22 mouse cellular contexts compared by ENCODE assay signal in the genomic region with DNA sequence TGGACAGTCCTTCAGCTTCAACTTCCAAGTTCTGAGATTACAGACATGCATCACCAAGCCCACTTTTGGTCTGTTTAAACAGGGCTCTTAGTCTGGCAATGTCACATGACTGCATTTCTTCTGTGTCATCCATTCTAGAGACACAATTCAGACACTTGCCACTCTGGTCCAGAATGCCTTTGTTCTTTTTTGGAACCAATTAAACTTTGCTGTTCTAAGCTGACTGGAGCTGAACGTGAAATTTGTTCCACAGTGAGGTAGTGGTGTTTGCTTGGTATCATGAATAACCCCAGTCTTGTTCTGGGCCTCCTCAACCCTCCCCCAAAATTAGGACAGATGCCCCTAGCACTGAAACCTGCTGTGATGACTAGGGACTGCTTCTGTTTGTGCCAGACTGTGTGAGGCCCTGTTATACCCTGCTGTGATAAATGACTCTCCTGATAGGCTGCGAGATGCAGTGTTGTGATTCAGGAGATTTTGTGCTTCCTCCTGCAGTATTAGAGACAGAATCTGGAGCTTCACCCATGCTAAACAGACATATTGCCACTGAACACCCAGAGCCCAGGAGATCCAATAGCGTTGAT. TPM values are rescaled to one million over a fixed set of nuclear protein-coding genes. Genes with fewer than 3 reads are reported as not detected.
DNase-seq lines count a peak whose midpoint lies in the region; ATAC-seq lines count a peak whose summit lies in the region.
"Had no signal": no experiment of that assay in that cellular context is flagged by ENCODE, and none has a peak within 500 bp of the region (broad histone marks: within the 10 kb centered on the region; RNA-seq: fewer than 3 reads in every experiment).

No protein-coding gene starts in this region.

- WGBS in hindbrain, embryonic 16.5 days = 25% methylated on average over 3 of the region's 3 CpGs
- WGBS in hindbrain, embryonic 12.5 days = 40% methylated on average over 3 of the region's 3 CpGs
- 52% methylated on average over 3 of the region's 3 CpGs for WGBS in midbrain, embryonic 11.5 days
- 55% methylated on average over 3 of the region's 3 CpGs for WGBS in midbrain, embryonic 10.5 days
- WGBS in neural tube, embryonic 14.5 days = 20% methylated on average over 3 of the region's 3 CpGs
- 26% methylated on average over 3 of the region's 3 CpGs for WGBS in stomach, embryonic 14.5 days

- H3K4me1 ChIP-seq in hindbrain, embryonic 16.5 days (ENCODE audit: control insufficient read depth, insufficient read depth, low read depth, low read length) = no peaks in the 10 kb centered on the region
- H3K4me1 ChIP-seq in hindbrain, embryonic 12.5 days = peaks cover 4% of the 10 kb centered on the region; the same call in 1 of the 2 replicates
- H3K4me1 ChIP-seq in midbrain, embryonic 11.5 days (ENCODE audit: control insufficient read depth, insufficient read depth, low read length) = no peaks in the 10 kb centered on the region
- H3K4me1 ChIP-seq in midbrain, embryonic 10.5 days = peaks cover 6% of the 10 kb centered on the region
- H3K4me1 ChIP-seq in neural tube, embryonic 14.5 days (ENCODE audit: control insufficient read depth, insufficient read depth, low read length) = 0 out of 2 replicates have a peak, but pooled peaks cover 3% of the 10 kb centered on the region
- H3K4me1 ChIP-seq in stomach, embryonic 14.5 days (ENCODE audit: control insufficient read depth, insufficient read depth, low read length) = peaks cover 24% of the 10 kb centered on the region; the same call in 1 of the 2 replicates
- H3K4me1 ChIP-seq: embryonic facial prominence, embryonic 12.5 days; limb, embryonic 12.5 days; liver, embryonic 12.5 days had no signal

- DNase-seq in midbrain, embryonic 11.5 days (ENCODE audit: low spot score, missing footprints) = peak; percentile 54
- no peak for DNase-seq in midbrain, embryonic 10.5 days (ENCODE audit: low spot score)
- no peak for DNase-seq in spleen, postnatal 14 days (ENCODE audit: low spot score in 2 of 2)
- DNase-seq: cerebellum, adult 11 months; heart, postnatal 14 days; kidney, postnatal 36 days; layer of hippocampus, adult 9-11 months; lung, adult 2 months; thymus, postnatal 14 days had no signal

- H3K36me3 ChIP-seq in hindbrain, embryonic 16.5 days (ENCODE audit: control insufficient read depth, insufficient read depth, low read length) = no peaks in the 10 kb centered on the region
- no peaks in the 10 kb centered on the region for H3K36me3 ChIP-seq in hindbrain, embryonic 12.5 days
- H3K36me3 ChIP-seq in midbrain, embryonic 11.5 days (ENCODE audit: control insufficient read depth, insufficient read depth, low read length) = no peaks in the 10 kb centered on the region
- no peaks in the 10 kb centered on the region for H3K36me3 ChIP-seq in midbrain, embryonic 10.5 days
- no peaks in the 10 kb centered on the region for H3K36me3 ChIP-seq in neural tube, embryonic 14.5 days (ENCODE audit: control insufficient read depth, insufficient read depth, low read length)
- H3K36me3 ChIP-seq in stomach, embryonic 14.5 days (ENCODE audit: control insufficient read depth, insufficient read depth, low read length) = no peaks in the 10 kb centered on the region
- H3K36me3 ChIP-seq: embryonic facial prominence, embryonic 12.5 days; heart, embryonic 12.5 days; limb, embryonic 12.5 days; liver, embryonic 12.5 days; midbrain, embryonic 13.5 days had no signal

- ATAC-seq in hindbrain, embryonic 16.5 days = peak; percentile 54; the same call in 1 of the 2 replicates
- ATAC-seq in hindbrain, embryonic 12.5 days (ENCODE audit: low FRiP score) = no peak
- no peak for ATAC-seq in midbrain, embryonic 11.5 days (ENCODE audit: low FRiP score)
- peak; percentile 60; the same call in 1 of the 2 replicates for ATAC-seq in neural tube, embryonic 14.5 days (ENCODE audit: low read depth)
- no peak for ATAC-seq in stomach, embryonic 14.5 days (ENCODE audit: insufficient number of reproducible peaks, insufficient read depth, low FRiP score, low read depth)
- ATAC-seq: liver, embryonic 12.5 days; midbrain, embryonic 13.5 days had no signal

- H3K4me2 ChIP-seq in hindbrain, embryonic 16.5 days (ENCODE audit: low read length) = no peak overlapping the region
- no peak overlapping the region for H3K4me2 ChIP-seq in hindbrain, embryonic 12.5 days (replicated peaks)
- no peak overlapping the region for H3K4me2 ChIP-seq in midbrain, embryonic 11.5 days
- H3K4me2 ChIP-seq in neural tube, embryonic 14.5 days (ENCODE audit: low read depth, low read length) = no peak overlapping the region
- H3K4me2 ChIP-seq in stomach, embryonic 14.5 days (replicated peaks; ENCODE audit: low read depth, low read length) = no peak overlapping the region
- H3K4me2 ChIP-seq: embryonic facial prominence, embryonic 12.5 days; heart, embryonic 12.5 days; limb, embryonic 12.5 days; liver, embryonic 12.5 days; midbrain, embryonic 13.5 days had no signal

- no peak overlapping the region for H3K9ac ChIP-seq in hindbrain, embryonic 16.5 days (ENCODE audit: low read depth, low read length)
- H3K9ac ChIP-seq in hindbrain, embryonic 12.5 days = no peak overlapping the region
- H3K9ac ChIP-seq in midbrain, embryonic 11.5 days (ENCODE audit: low read length) = no peak overlapping the region
- no peak overlapping the region for H3K9ac ChIP-seq in neural tube, embryonic 14.5 days (replicated peaks; ENCODE audit: low read depth, low read length)
- no peak overlapping the region for H3K9ac ChIP-seq in stomach, embryonic 14.5 days (replicated peaks; ENCODE audit: low read depth, low read length)
- H3K9ac ChIP-seq: embryonic facial prominence, embryonic 12.5 days; heart, embryonic 12.5 days; limb, embryonic 12.5 days; liver, embryonic 12.5 days; midbrain, embryonic 13.5 days had no signal

- no peak overlapping the region for H3K4me3 ChIP-seq in hindbrain, embryonic 16.5 days (ENCODE audit: low read length)
- no peak overlapping the region for H3K4me3 ChIP-seq in hindbrain, embryonic 12.5 days
- no peak overlapping the region for H3K4me3 ChIP-seq in midbrain, embryonic 11.5 days (ENCODE audit: low read depth, low read length)
- H3K4me3 ChIP-seq in midbrain, embryonic 10.5 days = no peak overlapping the region
- H3K4me3 ChIP-seq in neural tube, embryonic 14.5 days (ENCODE audit: low read depth, low read length) = no peak overlapping the region
- no peak overlapping the region for H3K4me3 ChIP-seq in stomach, embryonic 14.5 days (ENCODE audit: low read depth, low read length)
- H3K4me3 ChIP-seq: embryonic facial prominence, embryonic 12.5 days; erythroblast, embryonic 14.5 days; heart, embryonic 12.5 days; limb, embryonic 12.5 days; liver, embryonic 12.5 days; midbrain, embryonic 13.5 days; myocyte had no signal

- H3K27me3 ChIP-seq in hindbrain, embryonic 16.5 days (replicated peaks; ENCODE audit: control insufficient read depth, insufficient read depth, low read length) = no peaks in the 10 kb centered on the region
- 0 out of 2 replicates have a peak, but pooled peaks cover 4% of the 10 kb centered on the region for H3K27me3 ChIP-seq in hindbrain, embryonic 12.5 days
- H3K27me3 ChIP-seq in midbrain, embryonic 11.5 days (ENCODE audit: control insufficient read depth, insufficient read depth, low read length) = no peaks in the 10 kb centered on the region
- no peaks in the 10 kb centered on the region for H3K27me3 ChIP-seq in midbrain, embryonic 10.5 days (ENCODE audit: low read depth, poor library complexity, severe bottlenecking)
- no peaks in the 10 kb centered on the region for H3K27me3 ChIP-seq in neural tube, embryonic 14.5 days (ENCODE audit: control insufficient read depth, insufficient read depth, low read length)
- no peaks in the 10 kb centered on the region for H3K27me3 ChIP-seq in stomach, embryonic 14.5 days (ENCODE audit: control insufficient read depth, insufficient read depth, low read length)
- H3K27me3 ChIP-seq: embryonic facial prominence, embryonic 12.5 days; heart, embryonic 12.5 days; limb, embryonic 12.5 days; liver, embryonic 12.5 days; midbrain, embryonic 13.5 days had no signal

- H3K9me3 ChIP-seq in hindbrain, embryonic 16.5 days (ENCODE audit: control insufficient read depth, low read length) = no peaks in the 10 kb centered on the region
- no peaks in the 10 kb centered on the region for H3K9me3 ChIP-seq in hindbrain, embryonic 12.5 days (replicated peaks)
- H3K9me3 ChIP-seq in midbrain, embryonic 11.5 days (ENCODE audit: control insufficient read depth, low read length) = no peaks in the 10 kb centered on the region
- no peaks in the 10 kb centered on the region for H3K9me3 ChIP-seq in midbrain, embryonic 10.5 days (replicated peaks)
- H3K9me3 ChIP-seq in neural tube, embryonic 14.5 days (ENCODE audit: control insufficient read depth, low read length) = no peaks in the 10 kb centered on the region
- H3K9me3 ChIP-seq in stomach, embryonic 14.5 days (ENCODE audit: control insufficient read depth, low read depth, low read length) = no peaks in the 10 kb centered on the region
- H3K9me3 ChIP-seq: embryonic facial prominence, embryonic 12.5 days; heart, embryonic 12.5 days; limb, embryonic 12.5 days; liver, embryonic 12.5 days; midbrain, embryonic 13.5 days had no signal

- no peak overlapping the region for H3K27ac ChIP-seq in hindbrain, embryonic 16.5 days (ENCODE audit: low read depth, low read length)
- no peak overlapping the region for H3K27ac ChIP-seq in hindbrain, embryonic 12.5 days
- H3K27ac ChIP-seq in midbrain, embryonic 11.5 days (ENCODE audit: low read depth, low read length) = no peak overlapping the region
- no peak overlapping the region for H3K27ac ChIP-seq in midbrain, embryonic 10.5 days (replicated peaks)
- H3K27ac ChIP-seq in neural tube, embryonic 14.5 days (ENCODE audit: low read depth, low read length) = no peak overlapping the region
- H3K27ac ChIP-seq in stomach, embryonic 14.5 days (ENCODE audit: low read length) = peak overlapping the region; percentile 62
- H3K27ac ChIP-seq: embryonic facial prominence, embryonic 12.5 days; limb, embryonic 12.5 days; liver, embryonic 12.5 days; midbrain, embryonic 13.5 days had no signal

RNA-seq across cellular contexts. Expression of a gene that starts 7.4 kb away (rescaled TPM):
- 160 and 166 TPM in 2 replicates for polyA plus RNA-seq in hindbrain, embryonic 16.5 days (2015; fragmentation: Nextera tagmentation; extraction: Ambion mirVana)
- 139 and 144 TPM in 2 replicates for polyA plus RNA-seq in hindbrain, embryonic 12.5 days (2016; fragmentation: Nextera tagmentation; extraction: Ambion mirVana)
- polyA plus RNA-seq in midbrain, embryonic 11.5 days (2014; fragmentation: Nextera tagmentation; extraction: Ambion mirVana) = 159 and 170 TPM in 2 replicates
- polyA plus RNA-seq in midbrain, embryonic 10.5 days (2016; fragmentation: Nextera tagmentation; extraction: Ambion mirVana) = 207 and 245 TPM in 2 replicates
- polyA plus RNA-seq in neural tube, embryonic 14.5 days (2014; fragmentation: Nextera tagmentation; extraction: Ambion mirVana) = 135 and 159 TPM in 2 replicates
- 289 and 309 TPM in 2 replicates for polyA plus RNA-seq in stomach, embryonic 14.5 days (2014; fragmentation: Nextera tagmentation; extraction: Ambion mirVana)

RNA-seq across cellular contexts. Expression of a gene that starts 26.3 kb away (rescaled TPM):
- polyA plus RNA-seq in hindbrain, embryonic 16.5 days (2015; fragmentation: Nextera tagmentation; extraction: Ambion mirVana) = 2.8 and 3.6 TPM in 2 replicates
- 2.9 and 4.4 TPM in 2 replicates for polyA plus RNA-seq in hindbrain, embryonic 12.5 days (2016; fragmentation: Nextera tagmentation; extraction: Ambion mirVana)
- 1.5 and 2.0 TPM in 2 replicates for polyA plus RNA-seq in midbrain, embryonic 11.5 days (2014; fragmentation: Nextera tagmentation; extraction: Ambion mirVana)
- polyA plus RNA-seq in midbrain, embryonic 10.5 days (2016; fragmentation: Nextera tagmentation; extraction: Ambion mirVana) = 2.4 and 2.9 TPM in 2 replicates
- polyA plus RNA-seq in neural tube, embryonic 14.5 days (2014; fragmentation: Nextera tagmentation; extraction: Ambion mirVana) = 1.9 and 2.7 TPM in 2 replicates
- 1.4 TPM in 2 replicates for polyA plus RNA-seq in stomach, embryonic 14.5 days (2014; fragmentation: Nextera tagmentation; extraction: Ambion mirVana)
- polyA plus RNA-seq: erythroblast, embryonic 14.5 days; liver, embryonic 12.5 days had no signal

RNA-seq across cellular contexts. Expression of a gene that starts 32.6 kb away (rescaled TPM):
- polyA plus RNA-seq in hindbrain, embryonic 16.5 days (2015; fragmentation: Nextera tagmentation; extraction: Ambion mirVana) = 3.5 and 3.8 TPM in 2 replicates
- polyA plus RNA-seq in hindbrain, embryonic 12.5 days (2016; fragmentation: Nextera tagmentation; extraction: Ambion mirVana) = 1.2 and 1.3 TPM in 2 replicates
- polyA plus RNA-seq in midbrain, embryonic 11.5 days (2014; fragmentation: Nextera tagmentation; extraction: Ambion mirVana) = 1.6 and 1.7 TPM in 2 replicates
- polyA plus RNA-seq in midbrain, embryonic 10.5 days (2016; fragmentation: Nextera tagmentation; extraction: Ambion mirVana) = 0.78 and 0.84 TPM in 2 replicates
- 1.6 and 2.0 TPM in 2 replicates for polyA plus RNA-seq in neural tube, embryonic 14.5 days (2014; fragmentation: Nextera tagmentation; extraction: Ambion mirVana)
- 0.25 and 0.32 TPM in 2 replicates for polyA plus RNA-seq in stomach, embryonic 14.5 days (2014; fragmentation: Nextera tagmentation; extraction: Ambion mirVana)
- polyA plus RNA-seq: C2C12; erythroblast, embryonic 14.5 days; limb, embryonic 12.5 days had no signal

RNA-seq across cellular contexts. Expression of a gene that starts 50.6 kb away (rescaled TPM):
- polyA plus RNA-seq in hindbrain, embryonic 16.5 days (2015; fragmentation: Nextera tagmentation; extraction: Ambion mirVana) = not detected in 2 replicates
- polyA plus RNA-seq in hindbrain, embryonic 12.5 days (2016; fragmentation: Nextera tagmentation; extraction: Ambion mirVana) = not detected in 2 replicates
- polyA plus RNA-seq in midbrain, embryonic 11.5 days (2014; fragmentation: Nextera tagmentation; extraction: Ambion mirVana) = not detected in 2 replicates
- not detected in 2 replicates for polyA plus RNA-seq in midbrain, embryonic 10.5 days (2016; fragmentation: Nextera tagmentation; extraction: Ambion mirVana)
- not detected in 2 replicates for polyA plus RNA-seq in neural tube, embryonic 14.5 days (2014; fragmentation: Nextera tagmentation; extraction: Ambion mirVana)
- polyA plus RNA-seq in stomach, embryonic 14.5 days (2014; fragmentation: Nextera tagmentation; extraction: Ambion mirVana) = not detected in 2 replicates
- polyA plus RNA-seq: C2C12; embryonic facial prominence, embryonic 12.5 days; erythroblast, embryonic 14.5 days; heart, embryonic 12.5 days; kidney, embryonic 14.5 days; limb, embryonic 12.5 days; midbrain, embryonic 13.5 days; myocyte had no signal

Comparison
In these comparisons a context has a peak if more than half of its experiments do, and no peak if none do; other contexts are left out.
1. ATAC-seq: peak in hindbrain, embryonic 16.5 days (single experiment) and neural tube, embryonic 14.5 days (single experiment); none in hindbrain, embryonic 12.5 days (single experiment), midbrain, embryonic 11.5 days (single experiment) and stomach, embryonic 14.5 days (single experiment).